Mouse (Mus musculus): ENCODE results near the gene BC107364.
A peak's percentile ranks its signal among the peaks of the same experiment; 100 is the strongest.
"Not testable (repeated sequence)": the region's sequence is repeated elsewhere in the genome, so short reads cannot be mapped to it uniquely, and the experiment has no call there.

Gene BC107364

GRCm38 (mm10) chr3:96452262-96452661, at the start of gene BC107364:
TSS of gene BC107364 (minus strand) at chr3:96452306.
- DNase-seq (ENCODE audit: extremely low read depth, low read depth) = not testable (repeated sequence)

- DNase-seq (ENCODE audit: extremely low read depth, low read depth) = peak; percentile 90
Measured at GRCm38 (mm10) chr3:96501391-96502115, 49.4 kb upstream of the BC107364 start.

GRCm38 (mm10) chr3:96500691-96501265, 48.7 kb upstream of the BC107364 start:
- peak; percentile 93 for DNase-seq (ENCODE audit: extremely low read depth, low read depth)

- peak; percentile 94 for DNase-seq (ENCODE audit: extremely low read depth, low read depth)
Measured at GRCm38 (mm10) chr3:96500289-96500621, 48.1 kb upstream of the BC107364 start.

GRCm38 (mm10) chr3:96499481-96500288, 47.6 kb upstream of the BC107364 start:
- peak; percentile 91 for DNase-seq (ENCODE audit: extremely low read depth, low read depth)

GRCm38 (mm10) chr3:96498476-96499245, 46.6 kb upstream of the BC107364 start:
- DNase-seq (ENCODE audit: extremely low read depth, low read depth) = peak; percentile 77

- DNase-seq (ENCODE audit: extremely low read depth, low read depth) = peak; percentile 99
Measured at GRCm38 (mm10) chr3:96497451-96498028, 45.4 kb upstream of the BC107364 start.

- peak; percentile 70 for DNase-seq (ENCODE audit: extremely low read depth, low read depth)
Measured at GRCm38 (mm10) chr3:96496620-96497275, 44.6 kb upstream of the BC107364 start.

- DNase-seq (ENCODE audit: extremely low read depth, low read depth) = peak; percentile 72
Measured at GRCm38 (mm10) chr3:96496216-96496615, 44.1 kb upstream of the BC107364 start.

- DNase-seq (ENCODE audit: extremely low read depth, low read depth) = no peak
Measured at GRCm38 (mm10) chr3:96495490-96496210, 43.5 kb upstream of the BC107364 start.

- no peak for DNase-seq (ENCODE audit: extremely low read depth, low read depth)
Measured at GRCm38 (mm10) chr3:96494912-96495311, 42.8 kb upstream of the BC107364 start.

- not testable (repeated sequence) for DNase-seq (ENCODE audit: extremely low read depth, low read depth)
Measured at GRCm38 (mm10) chr3:96494456-96494855, 42.4 kb upstream of the BC107364 start.

GRCm38 (mm10) chr3:96489636-96490035, 37.5 kb upstream of the BC107364 start:
- DNase-seq (ENCODE audit: extremely low read depth, low read depth) = not testable (repeated sequence)

- not testable (repeated sequence) for DNase-seq (ENCODE audit: extremely low read depth, low read depth)
Measured at GRCm38 (mm10) chr3:96488907-96489629, 37.0 kb upstream of the BC107364 start.

- DNase-seq (ENCODE audit: extremely low read depth, low read depth) = not testable (repeated sequence)
Measured at GRCm38 (mm10) chr3:96488290-96488906, 36.3 kb upstream of the BC107364 start.

- peak; percentile 68 for DNase-seq (ENCODE audit: extremely low read depth, low read depth)
Measured at GRCm38 (mm10) chr3:96487596-96488289, 35.6 kb upstream of the BC107364 start.

- DNase-seq (ENCODE audit: extremely low read depth, low read depth) = peak; percentile 80
Measured at GRCm38 (mm10) chr3:96486828-96487559, 34.9 kb upstream of the BC107364 start.
